Mouse (Mus musculus) lung, postnatal 36 days (tissue): Measurements from ENCODE around the gene Zfp617.
"Not testable (repeated sequence)": the region's sequence is repeated elsewhere in the genome, so short reads cannot be mapped to it uniquely, and the experiment has no call there.

Source experiments
- DNase-seq: peaks from one replicate; pipeline ENCODE4 v3.0.0; 2022; ENCODE audit warnings: mixed read lengths

The Zfp617 gene

GRCm38 (mm10) chr8:71952961-71953700 lies 44.7 kb downstream of the Zfp617 start:
- not testable (repeated sequence) for DNase-seq

GRCm38 (mm10) chr8:71954666-71955065 lies 46.2 kb downstream of the Zfp617 start:
- no peak for DNase-seq

GRCm38 (mm10) chr8:71960483-71960882 lies 52.0 kb downstream of the Zfp617 start:
- no peak for DNase-seq

- no peak for DNase-seq
Observed at GRCm38 (mm10) chr8:71961796-71962195, 53.4 kb downstream of the Zfp617 start.

GRCm38 (mm10) chr8:71964051-71964450 lies 55.6 kb downstream of the Zfp617 start:
- DNase-seq, result no peak

- no peak for DNase-seq
Observed at GRCm38 (mm10) chr8:71965166-71965565, 56.7 kb downstream of the Zfp617 start.

GRCm38 (mm10) chr8:71966411-71966810 lies 58.0 kb downstream of the Zfp617 start:
- DNase-seq, result no peak

- no peak for DNase-seq
Observed at GRCm38 (mm10) chr8:71967261-71967660, 58.8 kb downstream of the Zfp617 start.

GRCm38 (mm10) chr8:71968100-71968499 lies 59.7 kb downstream of the Zfp617 start:
- no peak for DNase-seq

GRCm38 (mm10) chr8:71968636-71969035 lies 60.2 kb downstream of the Zfp617 start:
- peak; percentile 10 for DNase-seq

GRCm38 (mm10) chr8:71971945-71972344 lies 63.5 kb downstream of the Zfp617 start:
- DNase-seq, result peak; percentile 74

- no peak for DNase-seq
Observed at GRCm38 (mm10) chr8:71974211-71974610, 65.8 kb downstream of the Zfp617 start.

GRCm38 (mm10) chr8:71981032-71981431 lies 72.6 kb downstream of the Zfp617 start:
- peak; percentile 22 for DNase-seq

GRCm38 (mm10) chr8:71981456-71981855 lies 73.0 kb downstream of the Zfp617 start:
- DNase-seq, result no peak
